In the genomic region with DNA sequence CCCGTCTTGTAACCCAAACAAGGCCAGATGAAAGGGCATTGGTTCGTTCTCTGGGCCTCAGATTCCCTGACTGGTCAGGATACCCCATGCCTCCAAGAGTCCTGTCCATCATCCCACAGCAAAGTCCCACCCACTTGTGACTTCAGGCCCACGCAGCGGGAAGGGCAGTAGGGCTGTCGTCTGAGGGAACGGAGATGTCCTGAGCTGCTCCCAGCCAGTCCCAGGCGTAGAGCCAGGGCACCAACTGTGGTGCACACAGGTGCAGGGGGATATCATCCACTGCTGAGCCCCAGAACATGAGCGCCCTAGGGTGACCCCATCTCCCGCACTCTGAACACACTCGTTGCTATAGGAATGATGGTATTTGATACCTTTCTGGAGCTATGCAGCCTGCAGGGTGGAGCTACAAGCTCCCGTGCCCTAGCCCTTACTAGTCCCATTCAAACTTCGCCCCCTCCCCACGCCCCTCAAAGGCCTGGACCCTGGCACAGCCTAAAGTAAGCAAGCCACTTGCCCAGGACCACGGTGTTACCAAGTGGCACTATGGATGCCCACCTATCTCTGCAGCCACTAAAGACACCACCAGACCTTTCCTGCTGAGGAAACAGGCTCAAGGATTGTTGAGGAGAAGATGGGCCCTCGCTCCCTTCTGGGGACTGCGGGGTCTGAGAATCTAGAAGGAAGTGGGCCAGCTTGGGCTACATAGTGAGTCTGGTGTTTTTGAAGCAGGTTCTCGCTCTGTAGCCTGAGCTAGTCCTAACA, we compare ENCODE assay signal across 1 mouse cellular context.
TF ChIP-seq lines count a peak whose summit lies in the region.

No protein-coding gene starts in this region.

TF ChIP-seq in ES-E14, 5 proteins besides CTCF, POLR2A, EP300 and RAD21:
- TF ChIP-seq MAFK (IDR thresholded peaks at IDR 0.05; ENCODE audit: insufficient read depth, low read depth, low read length) (no peak), HCFC1 (IDR thresholded peaks at IDR 0.05; ENCODE audit: borderline replicate concordance, insufficient read depth, low read length) (no peak), CHD2 (IDR thresholded peaks at IDR 0.05; ENCODE audit: low read depth, low read length) (no peak), ZNF384 (IDR thresholded peaks at IDR 0.05; ENCODE audit: low read depth, low read length) (no peak), ZC3H11A (IDR thresholded peaks at IDR 0.05; ENCODE audit: borderline replicate concordance, low read depth, low read length) (no peak)
